Comparison of ENCODE assay signal across 28 mouse cellular contexts in genomic region chr15:56018141-56018540, GRCm38 (mm10).
"Had no signal": no experiment of that assay in that cellular context is flagged by ENCODE, and none has a peak within 500 bp of the region (broad histone marks: within the 10 kb centered on the region; RNA-seq: fewer than 3 reads in every experiment).

No protein-coding gene starts in this region.

- H3K9ac ChIP-seq: heart, embryonic 13.5 days; heart, embryonic 15.5 days; hindbrain, embryonic 12.5 days; hindbrain, embryonic 14.5 days; intestine, embryonic 15.5 days; limb, embryonic 13.5 days; limb, embryonic 15.5 days; liver, embryonic 12.5 days; liver, embryonic 14.5 days had no signal

- H3K9me3 ChIP-seq: heart, embryonic 13.5 days; heart, embryonic 15.5 days; hindbrain, embryonic 10.5 days; hindbrain, embryonic 12.5 days; intestine, embryonic 15.5 days; limb, embryonic 13.5 days; limb, embryonic 15.5 days; liver, embryonic 12.5 days had no signal

- H3K27me3 ChIP-seq: heart, embryonic 13.5 days; heart, embryonic 15.5 days; hindbrain, embryonic 12.5 days; intestine, embryonic 15.5 days; limb, embryonic 13.5 days; limb, embryonic 15.5 days; liver, embryonic 12.5 days had no signal

- ATAC-seq: hindbrain, embryonic 16.5 days; inflammation-experienced regulatory T-cells, adult 6 months; intestine, embryonic 15.5 days; intestine, postnatal 0 days; liver, embryonic 12.5 days had no signal

- H3K4me2 ChIP-seq: heart, embryonic 11.5 days; heart, embryonic 13.5 days; heart, embryonic 15.5 days; hindbrain, embryonic 12.5 days; hindbrain, embryonic 14.5 days; intestine, embryonic 15.5 days; limb, embryonic 13.5 days; limb, embryonic 15.5 days; liver, embryonic 12.5 days had no signal

- H3K27ac ChIP-seq: heart, adult 2 months; heart, embryonic 13.5 days; heart, embryonic 15.5 days; hindbrain, embryonic 10.5 days; hindbrain, embryonic 12.5 days; hindbrain, embryonic 14.5 days; intestine, embryonic 15.5 days; limb, embryonic 13.5 days; limb, embryonic 15.5 days; liver, embryonic 12.5 days; liver, embryonic 14.5 days had no signal

- DNase-seq: gastrocnemius, postnatal 14 days; gastrocnemius, postnatal 36 days; heart, adult 11 months; heart, adult 2 months; heart, postnatal 14 days; heart, postnatal 4 days; kidney, adult 18-20 months; kidney, adult 8-10 months; kidney, postnatal 10 days; kidney, postnatal 25 days; kidney, postnatal 4 days; layer of hippocampus, adult 9-11 months; layer of hippocampus, postnatal 36 days; left cerebral cortex, postnatal 4 days had no signal

- H3K36me3 ChIP-seq: heart, embryonic 13.5 days; heart, embryonic 15.5 days; hindbrain, embryonic 10.5 days; hindbrain, embryonic 12.5 days; intestine, embryonic 15.5 days; limb, embryonic 13.5 days; limb, embryonic 15.5 days; liver, embryonic 12.5 days had no signal

- H3K4me1 ChIP-seq: heart, embryonic 15.5 days; hindbrain, embryonic 10.5 days; hindbrain, embryonic 12.5 days; intestine, embryonic 15.5 days; limb, embryonic 13.5 days; limb, embryonic 15.5 days; liver, embryonic 12.5 days had no signal

- H3K4me3 ChIP-seq: heart, adult 2 months; heart, embryonic 13.5 days; heart, embryonic 15.5 days; hindbrain, embryonic 10.5 days; hindbrain, embryonic 12.5 days; intestine, embryonic 15.5 days; limb, embryonic 13.5 days; limb, embryonic 15.5 days; liver, embryonic 12.5 days had no signal
